Mouse (Mus musculus) stomach, postnatal 0 days (tissue): ENCODE measurements around the gene Gtf3c5.

Source experiments
- CTCF ChIP-seq: IDR thresholded peaks from 2 replicates; pipeline ENCODE4 v1.5.1; 2016; ENCODE audit warnings: antibody characterized with exemption, low read depth, mild to moderate bottlenecking, moderate library complexity
- EP300 ChIP-seq: optimal IDR thresholded peaks from 2 replicates; pipeline ENCODE3; 2016; ENCODE audit warnings: antibody characterized with exemption

- TF ChIP-seq CTCF (peak; percentile 63), EP300 (no peak)
Measured at GRCm38 (mm10) chr2:28578003-28578402, 5.5 kb downstream of the Gtf3c5 start.
